Mouse (Mus musculus) liver, postnatal 0 days (tissue): ENCODE results near the gene Ngp.

Source experiments
- CTCF ChIP-seq: sonication (generic); IDR thresholded peaks from 2 replicates; pipeline ENCODE4 v1.5.1; 2016; ENCODE audit warnings: antibody characterized with exemption, low read depth
- EP300 ChIP-seq: IDR thresholded peaks from 2 replicates; pipeline ENCODE4 v1.6.1; 2016; ENCODE audit warnings: antibody characterized with exemption, low read depth, mild to moderate bottlenecking

DNA sequence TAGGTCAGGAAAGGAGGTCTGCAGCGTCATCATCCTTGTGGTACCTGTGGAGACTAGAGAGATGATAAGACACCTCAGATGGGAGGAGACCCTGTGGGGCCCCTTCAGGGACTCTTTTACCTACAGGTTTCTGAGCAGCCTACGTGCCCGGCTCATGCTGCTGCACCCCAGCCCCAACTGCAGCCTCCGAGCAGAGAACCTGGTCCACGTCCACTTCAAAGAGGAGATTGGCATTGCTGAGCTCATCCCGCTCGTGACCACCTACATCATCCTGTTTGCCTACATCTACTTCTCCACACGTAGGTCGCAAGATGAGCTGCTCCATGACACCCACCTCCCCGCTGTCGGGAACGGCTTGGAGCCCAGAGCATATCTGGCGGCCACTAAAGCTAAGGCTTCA lies 45.7 kb upstream of the Ngp start:
- no peak for TF ChIP-seq CTCF
- no peak for TF ChIP-seq EP300
